Mouse (Mus musculus) MEL (cell line): ENCODE measurements around the gene Aldh1a2. TPM values are rescaled to one million over a fixed set of nuclear protein-coding genes. Genes with fewer than 3 reads are reported as not detected.

ENCODE experiments used
- DNase-seq: peaks from one replicate; pipeline ENCODE4 v3.0.0; 2011; ENCODE audit warnings: low read depth, low spot score
- H3K27ac ChIP-seq: 2 replicates; pipeline ENCODE4 v1.5.1; 2012; ENCODE audit warnings: low read depth, mild to moderate bottlenecking, control low read depth, low read length, moderate library complexity; ENCODE audit not compliant: control insufficient read depth
- H3K27me3 ChIP-seq, 2 experiments: fragments of 150-350 bp in 1 of 2; sonication (generic) in 1 of 2; 2 replicates each; pipeline ENCODE4 v1.6.1; 2012; ENCODE audit warnings: low read length in 2 of 2, mild to moderate bottlenecking in 2 of 2, improper control_type of control experiment in 1 of 2, moderate library complexity in 1 of 2; ENCODE audit not compliant: insufficient read depth in 2 of 2, control insufficient read depth in 1 of 2
- H3K36me3 ChIP-seq, 2 experiments: 2 replicates each; pipeline ENCODE4 v1.6.1; 2012 to 2014; ENCODE audit warnings: low read length in 2 of 2, improper control_type of control experiment in 1 of 2, inconsistent platforms in 1 of 2, mild to moderate bottlenecking in 1 of 2; ENCODE audit not compliant: insufficient read depth in 2 of 2, control insufficient read depth in 1 of 2
- H3K4me1 ChIP-seq, 2 experiments: fragments of 150-350 bp in 1 of 2; sonication (generic) in 1 of 2; 2 replicates each; pipeline ENCODE4 v1.6.1; 2012; ENCODE audit warnings: low read length in 2 of 2, improper control_type of control experiment in 1 of 2, mild to moderate bottlenecking in 1 of 2; ENCODE audit not compliant: insufficient read depth in 2 of 2, control insufficient read depth in 1 of 2
- H3K4me3 ChIP-seq, 2 experiments: fragments of 150-350 bp in 1 of 2; sonication (generic) in 1 of 2; 2 replicates each; pipeline ENCODE4 v1.5.1; 2012; ENCODE audit warnings: low read depth in 2 of 2, low read length in 2 of 2, mild to moderate bottlenecking in 2 of 2, moderate library complexity in 2 of 2, control low read depth in 1 of 2, improper control_type of control experiment in 1 of 2; ENCODE audit not compliant: control insufficient read depth in 1 of 2, insufficient read depth in 1 of 2
- H3K79me2 ChIP-seq: 2 replicates; pipeline ENCODE4 v1.6.1; 2012; ENCODE audit warnings: mild to moderate bottlenecking, low read length, moderate library complexity; ENCODE audit not compliant: control insufficient read depth, poor library complexity, insufficient read depth
- H3K9ac ChIP-seq: 2 replicates; pipeline ENCODE4 v1.6.1; 2012; ENCODE audit warnings: low read depth, mild to moderate bottlenecking, control low read depth, low read length, moderate library complexity; ENCODE audit not compliant: control insufficient read depth, poor library complexity, severe bottlenecking
- H3K9me3 ChIP-seq: fragments of 150-350 bp; sonication (generic); replicated peaks from 2 replicates; pipeline ENCODE4 v1.6.1; 2012; ENCODE audit warnings: mild to moderate bottlenecking, low read length, improper control_type of control experiment, moderate library complexity; ENCODE audit not compliant: insufficient read depth
- BHLHE40 ChIP-seq: IDR thresholded peaks from 2 replicates; pipeline ENCODE4 v1.6.1; 2012; ENCODE audit warnings: low read depth, mild to moderate bottlenecking, inconsistent platforms, low read length, improper control_type of control experiment, borderline replicate concordance
- CHD2 ChIP-seq: IDR thresholded peaks from 2 replicates; pipeline ENCODE4 v1.6.1; 2011; ENCODE audit warnings: low read length, improper control_type of control experiment
- CTCF ChIP-seq, 3 experiments: IDR thresholded peaks in 2 of 3; conservative IDR thresholded peaks in 1 of 3; 2 replicates each; pipeline ENCODE4 v1.5.1; 2011 to 2012; ENCODE audit warnings: low read length in 3 of 3, low read depth in 2 of 3, mild to moderate bottlenecking in 2 of 3, improper control_type of control experiment in 1 of 3, inconsistent platforms in 1 of 3, mixed read lengths in 1 of 3, moderate library complexity in 1 of 3; ENCODE audit not compliant: control insufficient read depth in 1 of 3, insufficient read depth in 1 of 3, poor library complexity in 1 of 3, severe bottlenecking in 1 of 3
- E2F4 ChIP-seq: IDR thresholded peaks from 2 replicates; pipeline ENCODE4 v1.6.1; 2011; ENCODE audit warnings: low read depth, low read length, improper control_type of control experiment, borderline replicate concordance
- ELF1 ChIP-seq: IDR thresholded peaks from 2 replicates; pipeline ENCODE4 v1.6.1; 2014; ENCODE audit warnings: low read depth, mild to moderate bottlenecking, inconsistent platforms, low read length, improper control_type of control experiment, moderate library complexity
- EP300 ChIP-seq, 2 experiments: IDR thresholded peaks; 2 replicates each; pipeline ENCODE4 v1.6.1; 2011; ENCODE audit warnings: improper control_type of control experiment in 2 of 2, low read length in 2 of 2, low read depth in 1 of 2, mild to moderate bottlenecking in 1 of 2
- GABPA ChIP-seq: IDR thresholded peaks from 2 replicates; pipeline ENCODE4 v1.6.1; 2012; ENCODE audit warnings: low read depth, mild to moderate bottlenecking, inconsistent platforms, low read length, improper control_type of control experiment, moderate library complexity
- JUND ChIP-seq: IDR thresholded peaks from 2 replicates; pipeline ENCODE4 v1.6.1; 2011; ENCODE audit warnings: low read depth, mild to moderate bottlenecking, improper control_type of control experiment, low read length
- MAFK ChIP-seq: IDR thresholded peaks from 2 replicates; pipeline ENCODE4 v1.6.1; 2011; ENCODE audit warnings: low read depth, mild to moderate bottlenecking, low read length, improper control_type of control experiment, borderline replicate concordance
- MAZ ChIP-seq: IDR thresholded peaks from 2 replicates; pipeline ENCODE4 v1.6.1; 2012; ENCODE audit warnings: low read depth, mild to moderate bottlenecking, inconsistent platforms, low read length, improper control_type of control experiment
- MEF2A ChIP-seq: IDR thresholded peaks from 2 replicates; pipeline ENCODE4 v1.6.1; 2014; ENCODE audit warnings: low read depth, mild to moderate bottlenecking, inconsistent platforms, low read length, improper control_type of control experiment; ENCODE audit not compliant: poor library complexity, insufficient replicate concordance, severe bottlenecking; ENCODE audit errors: extremely low read depth
- MYB ChIP-seq: IDR thresholded peaks from 2 replicates; pipeline ENCODE4 v1.6.1; 2011; ENCODE audit warnings: mild to moderate bottlenecking, low read depth, low read length, improper control_type of control experiment
- NELFE ChIP-seq: IDR thresholded peaks from 2 replicates; pipeline ENCODE4 v1.6.1; 2011; ENCODE audit warnings: low read depth, low read length, improper control_type of control experiment
- NRF1 ChIP-seq: IDR thresholded peaks from 2 replicates; pipeline ENCODE4 v1.6.1; 2014; ENCODE audit warnings: low read depth, mild to moderate bottlenecking, inconsistent platforms, low read length, improper control_type of control experiment, moderate library complexity; ENCODE audit not compliant: poor library complexity, insufficient read depth, severe bottlenecking
- POLR2AphosphoS2 ChIP-seq: IDR thresholded peaks from 2 replicates; pipeline ENCODE4 v1.6.1; 2011; ENCODE audit warnings: low read length, improper control_type of control experiment
- POLR2AphosphoS5 ChIP-seq: IDR thresholded peaks from 2 replicates; pipeline ENCODE4 v1.6.1; 2012; ENCODE audit warnings: low read depth, borderline replicate concordance, mild to moderate bottlenecking, inconsistent platforms, low read length, moderate library complexity, mixed read lengths
- SMC3 ChIP-seq: IDR thresholded peaks from 2 replicates; pipeline ENCODE4 v1.6.1; 2011; ENCODE audit warnings: low read depth, low read length, improper control_type of control experiment
- UBTF ChIP-seq: IDR thresholded peaks from 2 replicates; pipeline ENCODE4 v1.6.1; 2012; ENCODE audit warnings: low read depth, mild to moderate bottlenecking, inconsistent platforms, low read length, improper control_type of control experiment, moderate library complexity, borderline replicate concordance; ENCODE audit not compliant: insufficient read depth
- USF1 ChIP-seq: IDR thresholded peaks from 2 replicates; pipeline ENCODE4 v1.6.1; 2014; ENCODE audit warnings: low read depth, mild to moderate bottlenecking, inconsistent platforms, low read length, improper control_type of control experiment, moderate library complexity
- USF2 ChIP-seq, 2 experiments: IDR thresholded peaks; 2 replicates each; pipeline ENCODE4 v1.6.1; 2011 to 2012; ENCODE audit warnings: improper control_type of control experiment in 2 of 2, low read length in 2 of 2, borderline replicate concordance in 1 of 2, inconsistent platforms in 1 of 2, low read depth in 1 of 2, mild to moderate bottlenecking in 1 of 2; ENCODE audit not compliant: insufficient read depth in 1 of 2
- ZKSCAN1 ChIP-seq: IDR thresholded peaks from 2 replicates; pipeline ENCODE4 v1.6.1; 2012; ENCODE audit warnings: low read depth, mild to moderate bottlenecking, inconsistent platforms, low read length, improper control_type of control experiment, moderate library complexity
- ZMIZ1 ChIP-seq: IDR thresholded peaks from 2 replicates; pipeline ENCODE4 v1.6.1; 2012; ENCODE audit warnings: low read depth, mild to moderate bottlenecking, inconsistent platforms, low read length, improper control_type of control experiment, moderate library complexity
- polyA plus RNA-seq, 2 experiments: library from polyadenylated mRNA; stranded (reverse) in 1 of 2; unstranded in 1 of 2; fragments of >175 nt in 1 of 2; fragments of >200 nt in 1 of 2; gene quantifications; 2 replicates each; pipeline versions ENCODE4 v1.2.1 to v1.2.4; 2012; ENCODE audit warnings: low replicate concordance in 2 of 2, low read depth in 1 of 2; ENCODE audit not compliant: insufficient read length in 2 of 2, insufficient read depth in 1 of 2, missing spikeins in 1 of 2
- total RNA-seq: library from RNA; depleted of rRNA; stranded (reverse); fragments of 300-350 nt; gene quantifications from 2 replicates; pipeline ENCODE4 v1.2.3, GENCODE M21; 2012

Aldh1a2 gene
- total and polyA plus RNA-seq, 3 experiments = not detected

DNA sequence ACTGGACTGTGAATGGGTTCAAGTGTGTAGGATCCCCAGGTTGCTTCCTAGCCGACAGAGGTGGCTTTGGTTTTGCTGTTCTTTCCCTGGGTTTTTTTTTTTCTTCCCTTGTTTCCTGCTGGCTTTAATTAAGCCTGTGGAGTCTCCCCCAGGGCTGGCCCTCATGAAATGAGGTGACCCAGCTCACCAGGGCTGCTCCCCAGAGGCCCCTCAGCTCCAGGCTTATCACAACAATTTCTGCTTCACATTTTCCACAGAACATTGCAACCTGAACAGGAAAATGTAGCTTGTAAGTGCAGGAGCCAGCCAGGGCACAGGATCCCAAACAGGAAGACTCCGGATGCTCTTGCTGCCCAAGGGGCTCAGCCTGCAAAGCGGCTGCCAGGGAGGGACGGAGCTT, 110.7 kb downstream of the Aldh1a2 start:
- no peak overlapping the region for H3K9ac ChIP-seq
- H3K27me3 ChIP-seq = peaks cover 7 to 13% of the 10 kb centered on the region in 2 experiments

DNA sequence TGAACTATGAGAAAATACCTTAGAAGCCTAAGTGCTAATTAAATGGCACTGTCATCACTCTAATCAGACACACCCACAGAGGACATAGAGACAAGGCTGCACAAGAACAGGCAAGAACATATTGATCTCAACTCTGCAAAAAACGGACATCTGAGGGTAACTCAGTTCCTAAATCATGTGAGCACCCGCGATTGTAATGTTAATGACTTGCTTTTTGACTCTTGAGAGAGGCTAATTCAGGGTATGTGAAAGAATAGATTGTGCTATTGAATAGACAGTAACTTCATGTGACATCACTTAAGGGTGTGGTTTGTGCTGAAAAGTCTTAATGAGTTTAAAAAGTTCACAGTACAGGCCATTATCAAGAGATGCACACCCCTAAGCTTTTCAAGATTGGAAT, 116.1 kb downstream of the Aldh1a2 start:
- no peaks in the 10 kb centered on the region for H3K4me1 ChIP-seq
- no peaks in the 10 kb centered on the region for H3K79me2 ChIP-seq
- no peaks in the 10 kb centered on the region for H3K9me3 ChIP-seq
- H3K4me3 ChIP-seq = no peak overlapping the region
- H3K27me3 ChIP-seq = peaks cover 4 to 6% of the 10 kb centered on the region in 2 experiments
- no peaks in the 10 kb centered on the region for H3K36me3 ChIP-seq
- no peak overlapping the region for H3K27ac ChIP-seq
- no peak for TF ChIP-seq USF2 (IDR thresholded peaks at IDR 0.05; ENCODE audit: borderline replicate concordance in 1 of 2, insufficient read depth in 1 of 2, low read depth in 1 of 2, low read length in 2 of 2)
- TF ChIP-seq MEF2A = no peak
- H3K9ac ChIP-seq = no peak overlapping the region
- no peak for DNase-seq

More for the DNA sequence above, 110.7 kb downstream of the Aldh1a2 start:
- no peak for DNase-seq
- Histone ChIP-seq H3K9me3 (no peaks in the 10 kb centered on the region), H3K4me3 (no peak overlapping the region), H3K4me1 (no peaks in the 10 kb centered on the region), H3K79me2 (no peaks in the 10 kb centered on the region), H3K27ac (no peak overlapping the region), H3K36me3 (no peaks in the 10 kb centered on the region)
- TF ChIP-seq CTCF (IDR thresholded peaks at IDR 0.05 in 2 of 3, conservative IDR thresholded peaks at IDR 0.05 in 1 of 3; ENCODE audit: control insufficient read depth in 1 of 3, insufficient read depth in 1 of 3, low read depth in 2 of 3, low read length in 3 of 3, poor library complexity in 1 of 3, severe bottlenecking in 1 of 3) = no peak
- no peak for TF ChIP-seq NELFE
- TF ChIP-seq JUND = no peak
- TF ChIP-seq ELF1 = no peak

DNA sequence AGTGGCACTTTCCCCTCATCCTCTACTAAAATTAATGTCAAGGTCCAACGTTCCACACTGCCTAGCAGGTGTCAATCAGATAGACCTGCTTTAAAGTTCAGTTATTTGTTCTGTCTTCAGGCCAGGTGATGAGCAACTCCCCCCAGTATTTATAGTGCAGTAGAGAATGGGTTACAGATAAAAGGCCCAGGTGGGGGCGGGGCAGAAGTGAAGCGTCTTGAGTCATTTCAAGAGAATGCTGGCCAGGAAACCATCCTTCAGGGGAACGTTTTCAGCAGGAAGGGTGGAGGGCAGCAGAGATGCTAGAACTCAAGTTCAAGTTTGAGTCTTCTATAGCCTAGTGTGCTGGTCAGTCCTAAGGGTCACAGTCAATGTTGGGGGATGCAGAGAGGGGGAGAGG, 121.1 kb downstream of the Aldh1a2 start:
- H3K4me3 ChIP-seq = no peak overlapping the region
- no peaks in the 10 kb centered on the region for H3K79me2 ChIP-seq
- no peaks in the 10 kb centered on the region for H3K36me3 ChIP-seq
- H3K27ac ChIP-seq = no peak overlapping the region
- H3K9ac ChIP-seq = no peak overlapping the region
- no peaks in the 10 kb centered on the region for H3K9me3 ChIP-seq
- DNase-seq = no peak
- H3K4me1 ChIP-seq = no peaks in the 10 kb centered on the region
- TF ChIP-seq ELF1 = no peak
- TF ChIP-seq UBTF = no peak
- no peak for TF ChIP-seq ZMIZ1
- no peak for TF ChIP-seq USF1
- no peak for TF ChIP-seq CHD2
- TF ChIP-seq EP300 (IDR thresholded peaks at IDR 0.05; ENCODE audit: low read depth in 1 of 2, low read length in 2 of 2) = no peak
- no peak for TF ChIP-seq ZKSCAN1
- no peak for TF ChIP-seq POLR2AphosphoS2
- TF ChIP-seq NRF1 = no peak
- no peak for TF ChIP-seq MAFK
- no peak for TF ChIP-seq GABPA
- no peak for TF ChIP-seq BHLHE40
- no peak for TF ChIP-seq JUND
- no peak for TF ChIP-seq USF2 (IDR thresholded peaks at IDR 0.05; ENCODE audit: borderline replicate concordance in 1 of 2, insufficient read depth in 1 of 2, low read depth in 1 of 2, low read length in 2 of 2)
- no peak for TF ChIP-seq MEF2A
- no peak for TF ChIP-seq E2F4
- no peak for TF ChIP-seq MAZ
- no peak for TF ChIP-seq SMC3
- TF ChIP-seq MYB = no peak
- TF ChIP-seq POLR2AphosphoS5 = no peak
- H3K27me3 ChIP-seq = peaks cover 12 to 16% of the 10 kb centered on the region in 2 experiments
